Mouse (Mus musculus) lung, postnatal 10 days (tissue): ENCODE measurements around the gene Ston2.

Source experiments
- DNase-seq: peaks from one replicate; pipeline ENCODE4 v3.0.0; 2021

Ston2 gene

GRCm38 (mm10) chr12:91695761-91696160 lies 92.4 kb downstream of the Ston2 start:
- DNase-seq, result no peak

GRCm38 (mm10) chr12:91694748-91695147 lies 93.4 kb downstream of the Ston2 start:
- DNase-seq, result no peak

- DNase-seq, result no peak
These were observed 94.6 kb downstream of the Ston2 start for GRCm38 (mm10) chr12:91693566-91693965.

- DNase-seq, result no peak
These were observed 95.2 kb downstream of the Ston2 start for GRCm38 (mm10) chr12:91692991-91693390.

- DNase-seq, result peak; percentile 52
These were observed 102.4 kb downstream of the Ston2 start for GRCm38 (mm10) chr12:91685674-91686290.

GRCm38 (mm10) chr12:91684840-91685415 lies 103.3 kb downstream of the Ston2 start:
- no peak for DNase-seq

- DNase-seq, result peak; percentile 31
These were observed 103.9 kb downstream of the Ston2 start for GRCm38 (mm10) chr12:91684101-91684839.

- DNase-seq, result no peak
These were observed 104.6 kb downstream of the Ston2 start for GRCm38 (mm10) chr12:91683549-91684100.

- no peak for DNase-seq
These were observed 105.1 kb downstream of the Ston2 start for GRCm38 (mm10) chr12:91683096-91683495.

GRCm38 (mm10) chr12:91679320-91680064 lies 108.7 kb downstream of the Ston2 start:
- peak; percentile 19 for DNase-seq

GRCm38 (mm10) chr12:91675937-91676336 lies 112.2 kb downstream of the Ston2 start:
- DNase-seq, result peak; percentile 58

- DNase-seq, result no peak
These were observed 115.0 kb downstream of the Ston2 start for GRCm38 (mm10) chr12:91673141-91673540.

GRCm38 (mm10) chr12:91672528-91672927 lies 115.7 kb downstream of the Ston2 start:
- no peak for DNase-seq

- DNase-seq, result peak; percentile 12
These were observed 119.5 kb downstream of the Ston2 start for GRCm38 (mm10) chr12:91668529-91669245.

GRCm38 (mm10) chr12:91667741-91668140 lies 120.4 kb downstream of the Ston2 start:
- DNase-seq, result no peak

GRCm38 (mm10) chr12:91666607-91667006 lies 121.6 kb downstream of the Ston2 start:
- no peak for DNase-seq

GRCm38 (mm10) chr12:91665431-91665830 lies 122.8 kb downstream of the Ston2 start:
- DNase-seq, result no peak

- no peak for DNase-seq
These were observed 124.9 kb downstream of the Ston2 start for GRCm38 (mm10) chr12:91663260-91663659.

- no peak for DNase-seq
These were observed 125.3 kb downstream of the Ston2 start for GRCm38 (mm10) chr12:91662844-91663243.

GRCm38 (mm10) chr12:91660640-91661417 lies 127.4 kb downstream of the Ston2 start:
- DNase-seq, result no peak

- peak; percentile 79 for DNase-seq
These were observed 133.6 kb downstream of the Ston2 start for GRCm38 (mm10) chr12:91654399-91655122.
